Mouse (Mus musculus) hindbrain, postnatal 0 days (tissue): ENCODE measurements around the gene Colec11. TPM values are rescaled to one million over a fixed set of nuclear protein-coding genes. Genes with fewer than 3 reads are reported as not detected.

Experiments used
- ATAC-seq: fragments of 200-750 bp; cut with Nextera tagmentation; 2 replicates; pipeline ENCODE4 v1.8.0; 2017; ENCODE audit warnings: mild to moderate bottlenecking, moderate TSS enrichment, moderate library complexity
- DNase-seq: peaks from one replicate; pipeline ENCODE4 v3.0.0-alpha.2; 2015; ENCODE audit warnings: low spot score
- H3K27ac ChIP-seq: fragments of 300-500 bp; sonication (generic); 2 replicates; pipeline ENCODE4 v1.5.1; 2014; ENCODE audit warnings: mild to moderate bottlenecking
- H3K27me3 ChIP-seq: fragments of 300-500 bp; sonication (generic); 2 replicates; pipeline ENCODE4 v1.6.1; 2014; ENCODE audit warnings: low read length, mixed read lengths; ENCODE audit not compliant: insufficient read depth
- H3K36me3 ChIP-seq: fragments of 300-500 bp; sonication (generic); 2 replicates; pipeline ENCODE4 v1.6.1; 2014; ENCODE audit warnings: low read length, mixed read lengths; ENCODE audit not compliant: insufficient read depth
- H3K4me1 ChIP-seq: fragments of 300-500 bp; sonication (generic); 2 replicates; pipeline ENCODE4 v1.6.1; 2014; ENCODE audit warnings: antibody characterized with exemption, low read length, mixed read lengths; ENCODE audit not compliant: insufficient read depth
- H3K4me2 ChIP-seq: fragments of 300-500 bp; sonication (generic); 2 replicates; pipeline ENCODE4 v1.6.1; 2014; ENCODE audit warnings: low read depth, mild to moderate bottlenecking, low read length, moderate library complexity, mixed read lengths
- H3K4me3 ChIP-seq: fragments of 300-500 bp; sonication (generic); 2 replicates; pipeline ENCODE4 v1.5.1; 2014; ENCODE audit warnings: low read length
- H3K9ac ChIP-seq: fragments of 300-500 bp; sonication (generic); replicated peaks from 2 replicates; pipeline ENCODE4 v1.6.1; 2014; ENCODE audit warnings: mild to moderate bottlenecking, low read length, moderate library complexity, mixed read lengths
- H3K9me3 ChIP-seq: fragments of 300-500 bp; sonication (generic); 2 replicates; pipeline ENCODE4 v1.6.1; 2016; ENCODE audit warnings: low read length, mixed read lengths
- CTCF ChIP-seq: IDR thresholded peaks from 2 replicates; pipeline ENCODE4 v1.5.1; 2016; ENCODE audit warnings: antibody characterized with exemption, control low read depth, low read depth
- WGBS: fragments of 180-500 bp; shearing (Covaris S2); extraction: QIAGEN DNeasy Blood & Tissue Kit; methylation state at CpG from one replicate; pipeline ENCODE4 v1.1.7; 2014; 5-methylcytosine and 5-hydroxymethylcytosine counted together
- polyA plus RNA-seq: library from polyadenylated mRNA; unstranded; fragments of >200 nt; fragmentation: Nextera tagmentation; extraction: Ambion mirVana; gene quantifications from 2 replicates; pipeline ENCODE4 v1.2.1, GENCODE M21; 2015
- total RNA-seq: library from RNA; depleted of rRNA; stranded (reverse); fragments of >200 nt; gene quantifications from 2 replicates; pipeline ENCODE4 v1.2.3, GENCODE M21; 2014; rRNA removed

The Colec11 gene
- total and polyA plus RNA-seq, 2 experiments from 2014 or later: 1.2 to 1.4 TPM

- H3K9me3 ChIP-seq: no peaks in the 10 kb centered on the region
- DNase-seq (no peak), ATAC-seq (no peak)
- 79% methylated on average over 6 of the region's 6 CpGs for WGBS
- no peaks in the 10 kb centered on the region for H3K27me3 ChIP-seq
- no peaks in the 10 kb centered on the region for H3K4me1 ChIP-seq
- TF ChIP-seq CTCF: no peak
- no peak overlapping the region for H3K27ac ChIP-seq
- H3K4me2 ChIP-seq: no peak overlapping the region
- H3K4me3 ChIP-seq: no peak overlapping the region
- no peak overlapping the region for H3K9ac ChIP-seq
- no peaks in the 10 kb centered on the region for H3K36me3 ChIP-seq
Observed at GRCm38 (mm10) chr12:28575366-28576070, 47.7 kb downstream of the Colec11 start.

- DNase-seq (peak; percentile 48), ATAC-seq (no peak)
- no peak overlapping the region for H3K4me2 ChIP-seq
- no peak overlapping the region for H3K4me3 ChIP-seq
- WGBS: 69% methylated on average over 2 of the region's 2 CpGs
- no peaks in the 10 kb centered on the region for H3K9me3 ChIP-seq
- no peaks in the 10 kb centered on the region for H3K27me3 ChIP-seq
- no peak overlapping the region for H3K9ac ChIP-seq
- H3K36me3 ChIP-seq: no peaks in the 10 kb centered on the region
- H3K27ac ChIP-seq: no peak overlapping the region
- no peak for TF ChIP-seq CTCF
- no peaks in the 10 kb centered on the region for H3K4me1 ChIP-seq
Observed at GRCm38 (mm10) chr12:28572241-28572640, 50.9 kb downstream of the Colec11 start.

GRCm38 (mm10) chr12:28552299-28552698 lies 70.9 kb downstream of the Colec11 start, which contains the start of gene Dcdc2c:
Gene Dcdc2c, minus strand, starts transcription at chr12:28552399.
- 80% methylated on average over 15 of the region's 15 CpGs for WGBS
- Histone ChIP-seq H3K36me3 (no peaks in the 10 kb centered on the region), H3K9ac (no peak within 1 kb of the TSS), H3K4me1 (no peaks in the 10 kb centered on the region), H3K27ac (no peak within 1 kb of the TSS), H3K4me2 (no peak within 1 kb of the TSS), H3K27me3 (no peaks in the 10 kb centered on the region), H3K4me3 (no peak within 1 kb of the TSS), H3K9me3 (no peaks in the 10 kb centered on the region)
- no peak for TF ChIP-seq CTCF
- ATAC-seq (no peak), DNase-seq (no peak)

- H3K4me2 ChIP-seq: no peak overlapping the region
Observed at GRCm38 (mm10) chr12:28551775-28552174, 71.4 kb downstream of the Colec11 start.

GRCm38 (mm10) chr12:28548887-28549286 lies 74.3 kb downstream of the Colec11 start:
- H3K27ac ChIP-seq: no peak overlapping the region
- H3K9me3 ChIP-seq: no peaks in the 10 kb centered on the region
- H3K36me3 ChIP-seq: no peaks in the 10 kb centered on the region
- no peak for TF ChIP-seq CTCF
- H3K4me1 ChIP-seq: no peaks in the 10 kb centered on the region
- no peaks in the 10 kb centered on the region for H3K27me3 ChIP-seq
- H3K4me2 ChIP-seq: no peak overlapping the region
- ATAC-seq (no peak), DNase-seq (no peak)
- H3K4me3 ChIP-seq: no peak overlapping the region
- no peak overlapping the region for H3K9ac ChIP-seq
- 54% methylated on average over 4 of the region's 4 CpGs for WGBS

More at GRCm38 (mm10) chr12:28551775-28552174, 71.4 kb downstream of the Colec11 start:
- DNase-seq: no peak
- TF ChIP-seq CTCF: no peak
- no peaks in the 10 kb centered on the region for H3K27me3 ChIP-seq
- H3K36me3 ChIP-seq: no peaks in the 10 kb centered on the region
- H3K9ac ChIP-seq: no peak overlapping the region
- no peaks in the 10 kb centered on the region for H3K9me3 ChIP-seq
- H3K27ac ChIP-seq: no peak overlapping the region
- no peaks in the 10 kb centered on the region for H3K4me1 ChIP-seq
- no peak overlapping the region for H3K4me3 ChIP-seq
- WGBS: 77% methylated on average over 18 of the region's 18 CpGs
- no peak for ATAC-seq

Other genes starting within 250 kb of the Colec11 start
- not detected in 2 replicates for gene Dcdc2c, start 71.0 kb downstream of the Colec11 start, total RNA-seq
- gene Dcdc2c, start 71.0 kb downstream of the Colec11 start, polyA plus RNA-seq: 0.10 TPM in 1 of 2 replicates, not detected in the other
- gene Allc, start 40.9 kb downstream of the Colec11 start, total RNA-seq: 0.11 TPM in 1 of 2 replicates, not detected in the other
- 0.24 TPM in 1 of 2 replicates, not detected in the other for gene Allc, start 40.9 kb downstream of the Colec11 start, polyA plus RNA-seq
- gene Rps7, start 12.6 kb upstream of the Colec11 start, total RNA-seq: 609 and 851 TPM in 2 replicates
- 533 and 549 TPM in 2 replicates for gene Rps7, start 12.6 kb upstream of the Colec11 start, polyA plus RNA-seq
- gene Rnaseh1, start 26.2 kb upstream of the Colec11 start, total RNA-seq: 7.4 and 11.3 TPM in 2 replicates
- gene Rnaseh1, start 26.2 kb upstream of the Colec11 start, polyA plus RNA-seq: 12.7 and 14.8 TPM in 2 replicates
- 8.5 and 11.4 TPM in 2 replicates for gene Adi1, start 51.9 kb upstream of the Colec11 start, total RNA-seq
- 33.3 and 35.4 TPM in 2 replicates for gene Adi1, start 51.9 kb upstream of the Colec11 start, polyA plus RNA-seq
- 54.5 and 66.3 TPM in 2 replicates for gene Trappc12, start 127.1 kb upstream of the Colec11 start, total RNA-seq
- 34.1 and 34.5 TPM in 2 replicates for gene Trappc12, start 127.1 kb upstream of the Colec11 start, polyA plus RNA-seq
- 65.8 and 78.0 TPM in 2 replicates for gene Eipr1, start 128.4 kb upstream of the Colec11 start, total RNA-seq
- 54.9 and 58.4 TPM in 2 replicates for gene Eipr1, start 128.4 kb upstream of the Colec11 start, polyA plus RNA-seq